Mouse (Mus musculus) midbrain, postnatal 0 days (tissue): ENCODE results near the gene Lrrc32. TPM values are rescaled to one million over a fixed set of nuclear protein-coding genes. Genes with fewer than 3 reads are reported as not detected.

Source experiments
- ATAC-seq: fragments of 200-750 bp; cut with Nextera tagmentation; 2 replicates; pipeline ENCODE4 v1.8.0; 2017; ENCODE audit warnings: moderate number of reproducible peaks, mild to moderate bottlenecking, moderate TSS enrichment, moderate library complexity; ENCODE audit not compliant: low FRiP score
- DNase-seq: peaks from one replicate; pipeline ENCODE4 v3.0.0-alpha.2; 2015; ENCODE audit warnings: low spot score
- H3K27ac ChIP-seq: fragments of 300-500 bp; sonication (generic); 2 replicates; pipeline ENCODE4 v1.5.1; 2014; ENCODE audit warnings: low read depth, mild to moderate bottlenecking, low read length, mixed read lengths
- H3K27me3 ChIP-seq: fragments of 300-500 bp; sonication (generic); 2 replicates; pipeline ENCODE4 v1.6.1; 2014; ENCODE audit warnings: low read length, control low read depth, mixed read lengths; ENCODE audit not compliant: insufficient read depth
- H3K36me3 ChIP-seq: fragments of 300-500 bp; sonication (generic); 2 replicates; pipeline ENCODE4 v1.6.1; 2014; ENCODE audit warnings: low read length, control low read depth, mixed read lengths; ENCODE audit not compliant: insufficient read depth
- H3K4me1 ChIP-seq: fragments of 300-500 bp; sonication (generic); 2 replicates; pipeline ENCODE4 v1.6.1; 2014; ENCODE audit warnings: mild to moderate bottlenecking, control low read depth, antibody characterized with exemption, low read length, mixed read lengths; ENCODE audit not compliant: insufficient read depth
- H3K4me2 ChIP-seq: fragments of 300-500 bp; sonication (generic); 2 replicates; pipeline ENCODE4 v1.6.1; 2014; ENCODE audit warnings: low read depth, mild to moderate bottlenecking, low read length, mixed read lengths; ENCODE audit not compliant: poor library complexity, severe bottlenecking
- H3K4me3 ChIP-seq: fragments of 300-500 bp; sonication (generic); 2 replicates; pipeline ENCODE4 v1.5.1; 2014; ENCODE audit warnings: low read depth, mild to moderate bottlenecking, low read length, moderate library complexity
- H3K9ac ChIP-seq: fragments of 300-500 bp; sonication (generic); replicated peaks from 2 replicates; pipeline ENCODE4 v1.6.1; 2014; ENCODE audit warnings: mild to moderate bottlenecking, low read length, moderate library complexity, mixed read lengths; ENCODE audit not compliant: poor library complexity, severe bottlenecking
- H3K9me3 ChIP-seq: fragments of 300-500 bp; sonication (generic); 2 replicates; pipeline ENCODE4 v1.6.1; 2016; ENCODE audit warnings: low read length, control low read depth
- CTCF ChIP-seq: IDR thresholded peaks from 2 replicates; pipeline ENCODE4 v1.5.1; 2016; ENCODE audit warnings: antibody characterized with exemption, mild to moderate bottlenecking
- WGBS: fragments of 180-500 bp; shearing (Covaris S2); extraction: QIAGEN DNeasy Blood & Tissue Kit; methylation state at CpG from one replicate; pipeline ENCODE4 v1.1.7; 2014; 5-methylcytosine and 5-hydroxymethylcytosine counted together
- polyA plus RNA-seq: library from polyadenylated mRNA; unstranded; fragments of >200 nt; fragmentation: Nextera tagmentation; extraction: Ambion mirVana; gene quantifications from 2 replicates; pipeline ENCODE4 v1.2.1, GENCODE M21; 2015
- total RNA-seq: library from RNA; depleted of rRNA; stranded (reverse); fragments of >200 nt; gene quantifications from 2 replicates; pipeline ENCODE4 v1.2.3, GENCODE M21; 2014; rRNA removed

The Lrrc32 gene
- total RNA-seq (7.6 and 9.0 TPM in 2 replicates), polyA plus RNA-seq (5.2 and 6.0 TPM in 2 replicates)

DNA sequence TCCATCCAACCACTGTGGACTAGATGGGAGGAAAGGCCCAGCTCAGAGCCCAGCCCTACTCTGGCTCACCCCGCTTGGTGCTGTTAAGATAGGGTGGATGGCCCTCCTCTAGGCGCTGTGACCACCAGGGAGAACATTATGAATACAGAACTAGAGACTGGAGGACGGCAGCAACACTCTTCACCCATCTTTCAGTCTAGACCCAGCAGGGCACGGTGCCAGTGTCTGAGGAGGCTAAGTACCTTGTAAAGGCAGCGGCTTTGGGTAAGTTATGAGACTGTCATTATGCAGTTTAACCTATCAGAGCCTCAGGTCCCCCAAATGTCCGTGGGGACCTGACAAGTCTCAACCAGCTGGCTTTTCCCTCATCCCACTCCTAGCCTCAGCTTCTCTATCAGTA, at the start of gene Lrrc32:
Lrrc32 (plus strand) TSS at position 153 of the 400 bp plus-strand sequence.
- no peaks in the 10 kb centered on the region for H3K4me1 ChIP-seq
- peak within 1 kb of the TSS; percentile 77 for H3K4me2 ChIP-seq
- DNase-seq, result no peak
- no peaks in the 10 kb centered on the region for H3K27me3 ChIP-seq
- H3K4me3 ChIP-seq, result peak within 1 kb of the TSS; percentile 56
- peak within 1 kb of the TSS; percentile 70 for H3K9ac ChIP-seq
- no peaks in the 10 kb centered on the region for H3K36me3 ChIP-seq
- no peak for TF ChIP-seq CTCF
- H3K9me3 ChIP-seq, result no peaks in the 10 kb centered on the region
- 47% methylated on average over 6 of the region's 6 CpGs for WGBS
- H3K27ac ChIP-seq, result no peak within 1 kb of the TSS
- ATAC-seq, result 0 out of 2 replicates have a peak, but pooled peaks have one; percentile 7

- H3K9ac ChIP-seq, result no peak within 1 kb of the TSS
- no peak within 1 kb of the TSS for H3K27ac ChIP-seq
- 50% methylated on average over 10 of the region's 10 CpGs for WGBS
- H3K9me3 ChIP-seq, result no peaks in the 10 kb centered on the region
- H3K27me3 ChIP-seq, result no peaks in the 10 kb centered on the region
- H3K4me3 ChIP-seq, result no peak within 1 kb of the TSS
- no peak within 1 kb of the TSS for H3K4me2 ChIP-seq
- no peaks in the 10 kb centered on the region for H3K36me3 ChIP-seq
- no peak for ATAC-seq
- no peak for DNase-seq
- no peaks in the 10 kb centered on the region for H3K4me1 ChIP-seq
- TF ChIP-seq CTCF, result no peak
Observed at GRCm38 (mm10) chr7:98439956-98440466, 49.1 kb upstream of the Lrrc32 start, which contains the start of gene Gucy2d. Gene Gucy2d, plus strand, starts transcription at chr7:98440416.

- Histone ChIP-seq H3K36me3 (no peaks in the 10 kb centered on the region), H3K4me3 (no peak overlapping the region), H3K9ac (no peak overlapping the region), H3K4me2 (no peak overlapping the region), H3K27me3 (no peaks in the 10 kb centered on the region), H3K4me1 (no peaks in the 10 kb centered on the region), H3K27ac (no peak overlapping the region), H3K9me3 (no peaks in the 10 kb centered on the region)
- WGBS, result 78% methylated on average over 3 of the region's 3 CpGs
- no peak for DNase-seq
- no peak for ATAC-seq
- TF ChIP-seq CTCF, result no peak
Observed at GRCm38 (mm10) chr7:98446873-98447272, 42.2 kb upstream of the Lrrc32 start.

DNA sequence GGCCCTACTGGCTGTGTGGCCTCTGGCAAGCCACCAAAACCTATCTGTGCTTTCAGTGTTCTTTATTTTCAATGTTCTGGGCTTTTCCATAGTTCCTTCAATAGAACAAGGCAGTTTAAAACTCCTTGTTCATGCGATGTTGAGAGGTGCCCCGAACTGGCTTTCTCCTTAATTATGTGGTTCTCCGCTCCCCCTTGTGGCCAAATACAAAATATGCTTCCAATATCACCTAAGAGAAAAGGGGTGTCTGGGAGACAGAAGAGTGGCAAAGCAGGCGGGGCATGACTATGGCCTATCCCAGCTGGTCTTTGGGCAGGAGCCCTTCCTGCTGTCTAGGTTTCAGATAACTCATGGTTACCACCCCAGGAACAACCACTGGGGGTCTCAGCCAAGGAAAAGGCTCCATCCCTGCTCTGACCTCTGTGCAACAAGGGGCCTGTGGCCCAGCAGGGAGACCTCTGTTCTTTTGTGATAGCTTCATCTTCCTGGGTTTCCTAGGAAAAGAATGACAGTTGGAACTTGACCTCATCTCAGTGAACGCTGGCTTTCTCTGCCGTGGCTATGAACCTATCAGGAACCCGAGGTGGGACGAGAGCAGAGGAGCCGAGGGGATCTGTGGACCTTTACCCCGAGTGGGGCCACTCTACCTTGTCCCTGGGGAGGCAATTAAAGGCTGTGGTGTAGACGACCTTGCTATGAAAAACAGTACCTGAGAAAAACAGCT, 41.3 kb upstream of the Lrrc32 start:
- Histone ChIP-seq H3K4me2 (no peak overlapping the region), H3K36me3 (no peaks in the 10 kb centered on the region), H3K27me3 (no peaks in the 10 kb centered on the region), H3K4me1 (no peaks in the 10 kb centered on the region), H3K9ac (no peak overlapping the region), H3K27ac (no peak overlapping the region), H3K9me3 (no peaks in the 10 kb centered on the region), H3K4me3 (no peak overlapping the region)
- peak; percentile 77 for TF ChIP-seq CTCF
- 57% methylated on average over 11 of the region's 11 CpGs for WGBS
- DNase-seq, result peak; percentile 81
- ATAC-seq, result no peak

- ATAC-seq (no peak), DNase-seq (no peak)
- Histone ChIP-seq H3K9me3 (no peaks in the 10 kb centered on the region), H3K4me2 (no peak overlapping the region), H3K27ac (no peak overlapping the region), H3K4me3 (no peak overlapping the region), H3K36me3 (no peaks in the 10 kb centered on the region), H3K4me1 (no peaks in the 10 kb centered on the region), H3K27me3 (no peaks in the 10 kb centered on the region), H3K9ac (no peak overlapping the region)
- 93% methylated on average over 5 of the region's 5 CpGs for WGBS
- no peak for TF ChIP-seq CTCF
Observed at GRCm38 (mm10) chr7:98448309-98448630, 40.8 kb upstream of the Lrrc32 start.

DNA sequence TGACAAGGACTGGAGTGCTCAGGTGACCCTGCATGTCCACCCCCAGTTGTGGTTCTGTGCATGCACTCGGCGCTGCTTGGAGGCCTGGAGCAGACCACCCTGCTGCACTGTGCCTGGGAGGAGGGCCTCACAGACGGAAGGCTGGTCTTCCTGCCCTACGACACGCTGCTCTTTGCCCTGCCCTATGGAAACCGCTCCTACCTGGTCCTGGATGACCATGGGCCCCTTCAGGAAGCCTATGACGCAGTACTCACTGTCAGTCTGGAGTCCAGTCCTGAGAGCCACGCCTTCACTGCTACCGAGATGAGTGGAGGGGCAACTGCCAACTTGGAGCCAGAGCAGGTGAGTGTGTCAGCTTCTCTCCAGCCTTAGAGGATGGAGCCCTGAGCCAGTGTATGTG, 39.4 kb upstream of the Lrrc32 start:
- Histone ChIP-seq H3K9ac (no peak overlapping the region), H3K4me2 (no peak overlapping the region), H3K36me3 (no peaks in the 10 kb centered on the region), H3K9me3 (no peaks in the 10 kb centered on the region), H3K27ac (no peak overlapping the region), H3K27me3 (no peaks in the 10 kb centered on the region), H3K4me3 (no peak overlapping the region), H3K4me1 (no peaks in the 10 kb centered on the region)
- 86% methylated on average over 9 of the region's 9 CpGs for WGBS
- no peak for DNase-seq
- no peak for ATAC-seq
- TF ChIP-seq CTCF, result no peak
